Mouse (Mus musculus) intestine, embryonic 14.5 days (tissue): ENCODE data around the gene Dkk3. TPM values are rescaled to one million over a fixed set of nuclear protein-coding genes. Genes with fewer than 3 reads are reported as not detected.

Experiments used
- ATAC-seq: fragments of 200-750 bp; cut with Nextera tagmentation; replicated peaks from 2 replicates; pipeline ENCODE4 v1.8.0; 2017; ENCODE audit warnings: low read depth, moderate number of reproducible peaks, moderate TSS enrichment, moderate library complexity; ENCODE audit not compliant: low FRiP score, low TSS enrichment
- DNase-seq: peaks from one replicate; pipeline ENCODE4 v3.0.0-alpha.2; 2018; ENCODE audit warnings: low spot score
- H3K27ac ChIP-seq: fragments of 300-500 bp; sonication (generic); 2 replicates; pipeline ENCODE4 v1.5.1; 2014; ENCODE audit warnings: low read depth, mild to moderate bottlenecking, control low read depth
- H3K27me3 ChIP-seq: fragments of 300-500 bp; sonication (generic); replicated peaks from 2 replicates; pipeline ENCODE4 v1.6.1; 2014; ENCODE audit warnings: low read length, control low read depth; ENCODE audit not compliant: control insufficient read depth, insufficient read depth
- H3K36me3 ChIP-seq: fragments of 300-500 bp; sonication (generic); 2 replicates; pipeline ENCODE4 v1.6.1; 2014; ENCODE audit warnings: low read length, control low read depth; ENCODE audit not compliant: control insufficient read depth, insufficient read depth
- H3K4me1 ChIP-seq: fragments of 300-500 bp; sonication (generic); replicated peaks from 2 replicates; pipeline ENCODE4 v1.6.1; 2014; ENCODE audit warnings: low read length, control low read depth, mixed read lengths; ENCODE audit not compliant: control insufficient read depth, insufficient read depth
- H3K4me2 ChIP-seq: fragments of 300-500 bp; sonication (generic); 2 replicates; pipeline ENCODE4 v1.6.1; 2014; ENCODE audit warnings: low read length
- H3K4me3 ChIP-seq: fragments of 300-500 bp; sonication (generic); 2 replicates; pipeline ENCODE4 v1.5.1; 2014; ENCODE audit warnings: low read depth, low read length, control low read depth, mixed read lengths
- H3K9ac ChIP-seq: fragments of 300-500 bp; sonication (generic); 2 replicates; pipeline ENCODE4 v1.6.1; 2014; ENCODE audit warnings: mild to moderate bottlenecking, low read length
- H3K9me3 ChIP-seq: fragments of 300-500 bp; sonication (generic); 2 replicates; pipeline ENCODE4 v1.6.1; 2016; ENCODE audit warnings: low read length, control low read depth; ENCODE audit not compliant: control insufficient read depth
- WGBS: fragments of 180-500 bp; shearing (Covaris S2); extraction: QIAGEN DNeasy Blood & Tissue Kit; methylation state at CpG from one replicate; pipeline ENCODE4 v1.1.7; 2014; 5-methylcytosine and 5-hydroxymethylcytosine counted together
- polyA plus RNA-seq: library from polyadenylated mRNA; unstranded; fragments of >200 nt; fragmentation: Nextera tagmentation; extraction: Ambion mirVana; gene quantifications from 2 replicates; pipeline ENCODE4 v1.2.1, GENCODE M21; 2014

The Dkk3 gene
- polyA plus RNA-seq, 1 experiment from 2014 or later = 22.9 TPM

- no peak overlapping the region for H3K4me3 ChIP-seq
- H3K27ac ChIP-seq = no peak overlapping the region
- no peaks in the 10 kb centered on the region for H3K9me3 ChIP-seq
- H3K27me3 ChIP-seq = no peaks in the 10 kb centered on the region
- no peak overlapping the region for H3K9ac ChIP-seq
- ATAC-seq = no peak
- H3K4me2 ChIP-seq = no peak overlapping the region
- no peaks in the 10 kb centered on the region; the same call in 1 of the 2 replicates for H3K4me1 ChIP-seq
- 77% methylated on average over 11 of the region's 11 CpGs for WGBS
- H3K36me3 ChIP-seq = peaks cover 6% of the 10 kb centered on the region; the same call in 1 of the 2 replicates
- no peak for DNase-seq
Observed at GRCm38 (mm10) chr7:112120861-112121810, 37.7 kb downstream of the Dkk3 start.

- H3K4me3 ChIP-seq = no peak overlapping the region
- no peaks in the 10 kb centered on the region; the same call in 1 of the 2 replicates for H3K4me1 ChIP-seq
- no peaks in the 10 kb centered on the region for H3K9me3 ChIP-seq
- no peak for DNase-seq
- no peaks in the 10 kb centered on the region for H3K27me3 ChIP-seq
- ATAC-seq = no peak
- peaks cover 6% of the 10 kb centered on the region; the same call in 1 of the 2 replicates for H3K36me3 ChIP-seq
- WGBS = 86% methylated on average over 7 of the region's 7 CpGs
- H3K9ac ChIP-seq = no peak overlapping the region
- no peak overlapping the region for H3K27ac ChIP-seq
- no peak overlapping the region for H3K4me2 ChIP-seq
Observed at GRCm38 (mm10) chr7:112119248-112119647, 39.6 kb downstream of the Dkk3 start.

- ATAC-seq = no peak
- 88% methylated on average over 7 of the region's 7 CpGs for WGBS
- Histone ChIP-seq H3K4me1 (no peaks in the 10 kb centered on the region; the same call in 1 of the 2 replicates), H3K9me3 (no peaks in the 10 kb centered on the region), H3K27me3 (no peaks in the 10 kb centered on the region), H3K4me2 (no peak overlapping the region), H3K9ac (no peak overlapping the region), H3K27ac (no peak overlapping the region), H3K4me3 (no peak overlapping the region), H3K36me3 (peaks cover 6% of the 10 kb centered on the region; the same call in 1 of the 2 replicates)
- no peak for DNase-seq
Observed at GRCm38 (mm10) chr7:112118086-112118485, 40.8 kb downstream of the Dkk3 start.

GRCm38 (mm10) chr7:112117501-112117900 is 41.4 kb downstream of the Dkk3 start:
- Histone ChIP-seq H3K9me3 (no peaks in the 10 kb centered on the region), H3K27me3 (no peaks in the 10 kb centered on the region), H3K4me2 (no peak overlapping the region), H3K4me3 (no peak overlapping the region), H3K36me3 (peaks cover 7% of the 10 kb centered on the region; the same call in 1 of the 2 replicates), H3K27ac (no peak overlapping the region), H3K4me1 (no peaks in the 10 kb centered on the region; the same call in 1 of the 2 replicates), H3K9ac (no peak overlapping the region)
- DNase-seq (no peak), ATAC-seq (no peak)
- 79% methylated on average over 7 of the region's 7 CpGs for WGBS

GRCm38 (mm10) chr7:112110638-112111372 is 48.1 kb downstream of the Dkk3 start:
- Histone ChIP-seq H3K27me3 (no peaks in the 10 kb centered on the region), H3K4me1 (no peaks in the 10 kb centered on the region), H3K9me3 (no peaks in the 10 kb centered on the region), H3K4me2 (no peak overlapping the region), H3K36me3 (peaks cover 64% of the 10 kb centered on the region), H3K27ac (0 out of 2 replicates have a peak overlapping the region, but pooled peaks have one; percentile 8), H3K9ac (no peak overlapping the region), H3K4me3 (no peak overlapping the region)
- 70% methylated on average over 19 of the region's 19 CpGs for WGBS
- no peak for DNase-seq
- ATAC-seq = no peak

GRCm38 (mm10) chr7:112108757-112109156 is 50.1 kb downstream of the Dkk3 start:
- Histone ChIP-seq H3K4me2 (no peak overlapping the region), H3K9ac (no peak overlapping the region), H3K9me3 (no peaks in the 10 kb centered on the region), H3K27me3 (no peaks in the 10 kb centered on the region), H3K4me1 (no peaks in the 10 kb centered on the region), H3K27ac (no peak overlapping the region), H3K4me3 (no peak overlapping the region), H3K36me3 (peaks cover 84% of the 10 kb centered on the region)
- ATAC-seq (no peak), DNase-seq (no peak)

- Histone ChIP-seq H3K4me2 (no peak overlapping the region), H3K27ac (no peak overlapping the region), H3K9ac (no peak overlapping the region), H3K36me3 (peaks cover 93% of the 10 kb centered on the region), H3K4me3 (no peak overlapping the region), H3K4me1 (no peaks in the 10 kb centered on the region), H3K9me3 (no peaks in the 10 kb centered on the region), H3K27me3 (no peaks in the 10 kb centered on the region)
- DNase-seq (peak; percentile 50), ATAC-seq (0 out of 2 replicates have a peak, but pooled peaks have one; percentile 53)
- WGBS = 73% methylated on average over 5 of the region's 5 CpGs
Observed at GRCm38 (mm10) chr7:112103816-112104215, 55.0 kb downstream of the Dkk3 start.

GRCm38 (mm10) chr7:112102933-112103332 is 55.9 kb downstream of the Dkk3 start:
- no peak overlapping the region for H3K4me3 ChIP-seq
- no peaks in the 10 kb centered on the region for H3K4me1 ChIP-seq
- H3K4me2 ChIP-seq = no peak overlapping the region
- no peak overlapping the region for H3K9ac ChIP-seq
- no peaks in the 10 kb centered on the region for H3K27me3 ChIP-seq
- peaks cover 93% of the 10 kb centered on the region for H3K36me3 ChIP-seq
- WGBS = 74% methylated on average over 5 of the region's 5 CpGs
- ATAC-seq (no peak), DNase-seq (peak; percentile 38)
- H3K27ac ChIP-seq = no peak overlapping the region
- no peaks in the 10 kb centered on the region for H3K9me3 ChIP-seq
